Mouse (Mus musculus): ENCODE data around the gene Ptx4. TPM values are rescaled to one million over a fixed set of nuclear protein-coding genes. Genes with fewer than 3 reads are reported as not detected.
A peak's percentile ranks its signal among the peaks of the same experiment; 100 is the strongest.

Ptx4 gene
- 1 to 10 TPM; 4.4 to 6.6 TPM for total RNA-seq (2021)
- long read RNA-seq, experiment 1, partial matches to known transcripts = 3 of 8 reads
- long read RNA-seq, experiment 1, other reads (novel, unspliced or antisense) = 0 of 8 reads
- long read RNA-seq, experiment 2, partial matches to known transcripts = 1 of 7 reads
- long read RNA-seq, experiment 2, other reads (novel, unspliced or antisense) = 2 of 7 reads

- DNase-seq = peak; percentile 61
These were observed at the start of gene Ptx4 for GRCm38 (mm10) chr17:25120406-25120805. Gene Ptx4 (plus strand): TSS chr17:25120760.

- DNase-seq = no peak
These were observed 43.7 kb upstream of the Ptx4 start for GRCm38 (mm10) chr17:25076906-25077305.

GRCm38 (mm10) chr17:25077771-25078372, 42.7 kb upstream of the Ptx4 start:
- DNase-seq = peak; percentile 68

- DNase-seq = no peak
These were observed 40.4 kb upstream of the Ptx4 start for GRCm38 (mm10) chr17:25080210-25080609.

- DNase-seq = peak; percentile 65
These were observed 39.6 kb upstream of the Ptx4 start for GRCm38 (mm10) chr17:25080960-25081381.

GRCm38 (mm10) chr17:25082081-25082847, 38.3 kb upstream of the Ptx4 start:
- no peak for DNase-seq

GRCm38 (mm10) chr17:25082887-25083286, 37.7 kb upstream of the Ptx4 start:
- no peak for DNase-seq

GRCm38 (mm10) chr17:25083444-25083931, 37.1 kb upstream of the Ptx4 start, which contains the start of gene Tmem204:
Gene Tmem204 (minus strand): TSS chr17:25083591.
- peak; percentile 85 for DNase-seq

- peak; percentile 78 for DNase-seq
These were observed 35.6 kb upstream of the Ptx4 start for GRCm38 (mm10) chr17:25084835-25085385.

GRCm38 (mm10) chr17:25086724-25087123, 33.8 kb upstream of the Ptx4 start:
- no peak for DNase-seq

GRCm38 (mm10) chr17:25089158-25089557, 31.4 kb upstream of the Ptx4 start:
- no peak for DNase-seq

GRCm38 (mm10) chr17:25090450-25090849, 30.1 kb upstream of the Ptx4 start:
- DNase-seq = no peak

GRCm38 (mm10) chr17:25096221-25096620, 24.3 kb upstream of the Ptx4 start:
- DNase-seq = no peak

- DNase-seq = no peak
These were observed 20.5 kb upstream of the Ptx4 start for GRCm38 (mm10) chr17:25100052-25100451.

GRCm38 (mm10) chr17:25101338-25101737, 19.2 kb upstream of the Ptx4 start:
- no peak for DNase-seq

GRCm38 (mm10) chr17:25107786-25108185, 12.8 kb upstream of the Ptx4 start:
- DNase-seq = no peak

GRCm38 (mm10) chr17:25109578-25109977, 11.0 kb upstream of the Ptx4 start:
- no peak for DNase-seq

GRCm38 (mm10) chr17:25110590-25110989, 10.0 kb upstream of the Ptx4 start:
- DNase-seq = no peak

GRCm38 (mm10) chr17:25111220-25111619, 9.3 kb upstream of the Ptx4 start:
- DNase-seq = no peak

GRCm38 (mm10) chr17:25111739-25112422, 8.7 kb upstream of the Ptx4 start:
- peak; percentile 66 for DNase-seq

- DNase-seq = no peak
These were observed 8.1 kb upstream of the Ptx4 start for GRCm38 (mm10) chr17:25112423-25112810.
